Mouse (Mus musculus) testis, adult 2 months (tissue): ENCODE results near the gene Tysnd1. TPM values are rescaled to one million over a fixed set of nuclear protein-coding genes. Genes with fewer than 3 reads are reported as not detected.
A peak's percentile ranks its signal among the peaks of the same experiment; 100 is the strongest.

Experiments
- H3K27ac ChIP-seq: fragments of 200-500 bp; 2 replicates; pipeline ENCODE4 v1.5.1; 2012; ENCODE audit warnings: low read depth, low read length; ENCODE audit not compliant: control insufficient read depth, insufficient read depth
- H3K27me3 ChIP-seq: fragments of 200-500 bp; 2 replicates; pipeline ENCODE4 v1.6.1; 2012; ENCODE audit warnings: mild to moderate bottlenecking, low read length, moderate library complexity; ENCODE audit not compliant: control insufficient read depth, insufficient read depth
- H3K36me3 ChIP-seq: fragments of 200-500 bp; 2 replicates; pipeline ENCODE4 v1.6.1; 2012; ENCODE audit warnings: mild to moderate bottlenecking, low read length; ENCODE audit not compliant: control insufficient read depth, insufficient read depth
- H3K4me1 ChIP-seq: fragments of 200-500 bp; 2 replicates; pipeline ENCODE4 v1.6.1; 2012; ENCODE audit warnings: low read length; ENCODE audit not compliant: control insufficient read depth, insufficient read depth
- H3K4me3 ChIP-seq: fragments of 200-500 bp; 2 replicates; pipeline ENCODE4 v1.5.1; 2012; ENCODE audit warnings: low read depth, mild to moderate bottlenecking, low read length, moderate library complexity, mixed read lengths; ENCODE audit not compliant: control insufficient read depth
- CTCF ChIP-seq: fragments of 200-500 bp; IDR thresholded peaks from 2 replicates; pipeline ENCODE4 v1.5.1; 2012; ENCODE audit warnings: low read depth, mild to moderate bottlenecking, inconsistent platforms, low read length, moderate library complexity; ENCODE audit not compliant: control insufficient read depth, insufficient read depth, insufficient replicate concordance
- POLR2A ChIP-seq: fragments of 200-500 bp; IDR thresholded peaks from 2 replicates; pipeline ENCODE4 v1.6.1; 2012; ENCODE audit warnings: low read depth, mild to moderate bottlenecking, inconsistent platforms, low read length, moderate library complexity; ENCODE audit not compliant: control insufficient read depth
- polyA plus RNA-seq: library from polyadenylated mRNA; depleted of rRNA; stranded (reverse); fragments of >200 nt; gene quantifications from 2 replicates; pipeline ENCODE4 v1.2.3, GENCODE M21; 2012

The Tysnd1 gene
- polyA plus RNA-seq, 1 experiment: 16.3 TPM

DNA sequence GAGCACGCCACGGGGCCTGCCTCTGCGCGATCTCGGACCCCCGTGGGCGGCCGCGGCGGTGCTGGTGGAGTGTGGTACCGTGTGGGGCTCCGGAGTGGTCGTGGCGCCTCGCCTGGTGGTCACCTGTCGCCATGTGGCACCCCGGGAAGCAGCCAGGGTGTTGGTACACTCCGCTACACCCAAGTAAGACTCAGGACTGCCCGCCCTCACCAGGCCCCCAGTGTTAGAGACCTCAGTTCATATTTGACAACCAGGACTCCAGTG, 1.2 kb downstream of the Tysnd1 start:
- H3K27me3 ChIP-seq: no peaks in the 10 kb centered on the region
- peak overlapping the region; percentile 99 for H3K4me3 ChIP-seq
- H3K36me3 ChIP-seq: no peaks in the 10 kb centered on the region
- H3K27ac ChIP-seq: no peak overlapping the region
- H3K4me1 ChIP-seq: peaks cover 5% of the 10 kb centered on the region
- TF ChIP-seq CTCF: no peak
- no peak for TF ChIP-seq POLR2A

DNA sequence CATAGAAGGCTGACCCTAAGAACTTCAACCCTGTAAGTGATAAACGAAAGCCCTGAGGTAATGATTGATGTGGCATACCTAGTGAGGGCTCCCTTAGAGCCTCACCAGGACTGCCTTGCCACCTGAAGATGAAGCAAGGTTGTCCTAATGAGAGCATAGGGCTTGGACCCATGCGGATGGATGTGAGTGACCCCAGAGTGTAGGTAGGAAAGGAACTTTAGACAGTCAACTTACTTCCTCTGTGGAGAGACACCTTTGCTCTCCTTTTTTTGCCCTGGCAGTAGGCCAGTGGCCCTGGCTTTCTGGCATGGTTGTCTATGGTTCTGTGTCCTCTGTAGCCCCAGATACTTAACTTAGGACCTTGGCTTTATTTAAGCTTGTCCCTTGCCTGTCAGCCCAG, 1.7 kb downstream of the Tysnd1 start:
- Histone ChIP-seq H3K36me3 (peaks cover under 1% of the 10 kb centered on the region; the same call in 1 of the 2 replicates), H3K4me3 (no peak overlapping the region), H3K27me3 (no peaks in the 10 kb centered on the region), H3K27ac (no peak overlapping the region), H3K4me1 (peaks cover 5% of the 10 kb centered on the region)
- TF ChIP-seq CTCF: no peak
- TF ChIP-seq POLR2A: no peak

DNA sequence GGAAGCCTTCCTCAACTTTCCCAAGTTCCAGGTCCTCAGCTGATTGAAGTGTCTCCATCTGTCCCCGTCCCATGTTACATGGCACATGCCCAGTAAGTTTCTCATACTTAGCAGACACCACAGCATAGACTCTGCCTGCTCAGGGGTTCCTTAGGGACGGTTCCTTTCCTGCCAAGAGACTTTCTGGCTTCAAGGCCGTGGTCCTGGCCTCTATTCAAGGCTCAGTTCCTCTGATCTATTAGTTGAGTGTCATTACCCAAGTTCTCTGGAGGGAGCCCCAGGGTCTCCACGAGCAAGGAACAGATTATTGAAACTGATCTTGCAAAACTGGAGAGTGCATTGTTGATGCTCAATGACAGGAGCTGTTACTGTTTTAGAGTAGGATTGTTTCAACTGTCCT, 9.3 kb downstream of the Tysnd1 start:
- H3K27me3 ChIP-seq: no peaks in the 10 kb centered on the region
- no peak for TF ChIP-seq POLR2A
- no peaks in the 10 kb centered on the region for H3K4me1 ChIP-seq
- peaks cover 3% of the 10 kb centered on the region for H3K36me3 ChIP-seq
- no peak overlapping the region for H3K4me3 ChIP-seq
- H3K27ac ChIP-seq: peak overlapping the region; percentile 26; the same call in 1 of the 2 replicates

DNA sequence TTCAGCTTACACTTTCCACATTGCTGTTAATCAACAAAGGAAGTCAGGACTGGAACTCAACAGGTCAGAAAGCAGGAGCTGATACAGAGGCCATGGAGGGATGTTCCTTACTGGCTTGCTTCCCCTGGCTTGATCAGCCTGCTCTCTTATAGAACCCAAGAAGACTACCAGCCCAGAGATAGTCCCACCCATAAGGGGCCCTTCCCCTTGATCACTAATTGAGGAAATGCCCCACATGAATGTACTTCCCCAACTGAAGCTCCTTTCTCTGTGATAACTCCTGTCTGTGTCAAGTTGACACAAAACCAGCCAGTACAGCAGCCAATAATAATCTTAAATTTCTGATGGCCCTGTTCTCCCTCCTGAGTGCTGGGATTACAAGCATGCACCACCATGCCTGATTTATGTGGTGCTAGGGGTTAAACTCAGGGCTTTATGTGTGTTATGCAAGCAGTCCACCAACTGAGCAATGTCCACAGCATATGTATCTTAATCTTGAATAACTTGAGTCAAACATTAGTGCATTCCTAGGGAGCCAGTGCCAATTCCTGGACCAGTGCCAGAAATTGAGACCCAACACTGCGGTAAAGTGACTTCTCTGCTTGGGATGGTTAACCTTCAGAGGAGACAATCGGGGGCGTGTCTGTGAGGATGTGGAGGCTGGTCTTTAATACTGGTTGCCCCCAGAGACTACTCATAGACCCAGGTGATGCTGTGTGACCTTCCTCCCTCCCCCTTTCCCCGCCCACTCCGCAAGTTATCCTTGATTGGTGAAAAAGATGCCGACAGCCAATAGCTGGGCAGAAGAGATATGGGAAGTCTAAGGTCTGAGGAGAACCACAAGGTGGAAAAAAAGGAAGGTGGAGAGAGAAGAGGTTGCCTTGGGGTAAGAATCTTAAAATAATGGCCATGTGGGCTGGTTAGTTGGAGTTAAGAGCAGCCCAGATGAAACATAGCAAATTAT, 11.4 kb downstream of the Tysnd1 start:
- no peaks in the 10 kb centered on the region for H3K27me3 ChIP-seq
- H3K27ac ChIP-seq: no peak overlapping the region
- H3K4me1 ChIP-seq: no peaks in the 10 kb centered on the region
- peaks cover 3% of the 10 kb centered on the region for H3K36me3 ChIP-seq
- no peak for TF ChIP-seq POLR2A
- no peak for TF ChIP-seq CTCF
- H3K4me3 ChIP-seq: no peak overlapping the region

DNA sequence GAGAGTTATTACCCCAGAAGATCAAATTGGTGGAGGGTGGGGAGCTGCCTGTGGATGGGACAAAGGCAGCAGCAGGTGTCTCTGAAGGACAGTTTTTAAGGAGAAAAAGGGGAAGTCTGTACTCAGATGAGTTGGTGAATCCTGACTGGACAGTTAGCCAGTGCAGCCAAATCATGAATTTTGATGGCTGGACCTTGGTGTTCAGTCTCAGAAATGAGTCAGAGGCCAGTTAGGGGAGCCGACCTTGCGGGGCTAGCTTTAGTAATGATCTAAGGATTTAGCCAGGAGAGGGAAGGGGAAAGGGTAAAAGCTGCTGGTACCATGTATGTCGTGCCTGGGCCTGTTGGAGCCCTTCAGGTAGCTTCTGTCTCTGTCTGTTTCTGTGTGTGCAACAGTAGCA, 18.3 kb downstream of the Tysnd1 start:
- Histone ChIP-seq H3K27ac (no peak overlapping the region), H3K4me3 (no peak overlapping the region), H3K27me3 (no peaks in the 10 kb centered on the region), H3K4me1 (peaks cover 16% of the 10 kb centered on the region), H3K36me3 (no peaks in the 10 kb centered on the region)
- no peak for TF ChIP-seq POLR2A
- no peak for TF ChIP-seq CTCF

DNA sequence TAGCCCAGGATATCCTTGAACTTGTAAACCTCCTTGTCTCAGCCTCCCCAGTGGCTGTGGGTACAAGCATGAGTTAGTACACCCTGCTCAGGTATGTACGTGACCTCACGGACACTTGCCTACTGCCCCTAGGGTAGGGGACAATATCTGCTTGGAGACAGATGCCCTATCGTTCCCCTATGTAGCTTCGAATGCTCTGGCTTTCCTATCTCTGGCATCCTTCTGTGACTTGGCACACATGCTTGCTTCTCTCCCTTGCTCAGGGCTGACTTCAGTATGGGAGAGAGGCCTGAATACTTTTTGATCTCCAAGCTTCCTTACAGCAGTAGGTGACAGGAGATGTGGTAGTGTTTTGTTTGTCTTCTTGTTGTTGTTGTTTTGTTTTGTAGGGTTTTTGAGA, 18.8 kb downstream of the Tysnd1 start:
- no peak overlapping the region for H3K4me3 ChIP-seq
- peaks cover 16% of the 10 kb centered on the region for H3K4me1 ChIP-seq
- TF ChIP-seq POLR2A: no peak
- no peak for TF ChIP-seq CTCF
- no peak overlapping the region for H3K27ac ChIP-seq
- no peaks in the 10 kb centered on the region for H3K27me3 ChIP-seq
- no peaks in the 10 kb centered on the region for H3K36me3 ChIP-seq

DNA sequence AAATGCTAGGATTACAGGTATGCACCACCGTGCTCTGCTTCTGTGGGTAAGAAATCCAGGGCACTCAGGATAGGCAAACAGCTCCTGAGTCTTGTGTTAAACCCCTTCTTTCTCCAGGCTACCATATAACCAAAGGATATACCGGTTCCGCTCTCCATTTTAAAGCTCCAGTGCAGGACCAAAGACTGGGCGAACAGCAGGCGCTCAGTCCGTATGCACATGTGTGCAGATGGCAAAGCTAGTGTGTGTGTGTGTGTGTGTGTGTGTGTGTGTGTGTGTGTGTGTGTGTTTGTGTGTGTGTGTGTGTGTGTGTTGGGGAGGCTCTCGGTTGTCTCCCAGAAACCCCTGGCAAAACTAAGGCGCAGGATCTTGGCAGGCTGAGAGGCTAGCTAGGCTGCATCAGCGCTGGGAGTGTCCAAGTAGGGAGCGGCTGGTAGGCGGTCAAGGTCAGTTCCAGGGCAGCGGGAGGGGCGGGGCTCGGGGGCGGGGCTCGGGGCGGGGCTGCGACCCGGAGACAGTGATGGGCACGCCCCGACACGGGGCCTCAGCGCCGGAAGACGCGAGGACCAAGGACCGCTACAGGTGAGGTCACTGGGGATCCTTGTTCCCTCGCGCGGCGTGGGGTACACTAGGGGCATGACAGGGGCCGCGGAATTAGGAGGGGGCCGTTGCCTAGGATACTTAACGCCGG, 19.6 kb downstream of the Tysnd1 start, which contains the start of gene Aifm2:
TSS of gene Aifm2 (plus strand) at position 493 of the 691 bp plus-strand sequence.
- Histone ChIP-seq H3K4me1 (peaks cover 16% of the 10 kb centered on the region), H3K36me3 (no peaks in the 10 kb centered on the region), H3K4me3 (peak within 1 kb of the TSS; percentile 92), H3K27me3 (no peaks in the 10 kb centered on the region), H3K27ac (peak within 1 kb of the TSS; percentile 63)
- TF ChIP-seq CTCF: no peak
- peak; percentile 48 for TF ChIP-seq POLR2A

DNA sequence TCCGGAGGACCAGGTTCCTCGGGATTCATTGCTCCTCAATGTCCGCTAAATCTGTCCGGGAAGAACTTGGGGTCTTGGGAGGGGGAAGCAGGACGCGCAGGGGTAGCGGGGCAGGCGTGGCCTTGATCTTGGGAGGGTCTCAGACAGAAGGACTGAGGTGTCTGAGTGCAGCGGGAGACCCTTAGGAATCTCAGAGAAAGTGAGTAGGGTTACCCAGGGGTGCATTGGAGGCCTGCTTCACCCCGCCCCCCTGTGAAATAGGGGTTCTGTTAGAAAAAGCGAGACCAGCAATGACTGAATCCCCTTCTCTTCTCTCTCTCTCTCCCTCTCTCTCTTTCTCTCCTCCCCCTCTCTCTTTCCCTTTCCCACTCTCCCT, 20.1 kb downstream of the Tysnd1 start:
- Histone ChIP-seq H3K27ac (peak overlapping the region; percentile 47), H3K4me3 (peak overlapping the region; percentile 92), H3K4me1 (peaks cover 16% of the 10 kb centered on the region), H3K27me3 (no peaks in the 10 kb centered on the region), H3K36me3 (no peaks in the 10 kb centered on the region)
- no peak for TF ChIP-seq CTCF
- no peak for TF ChIP-seq POLR2A
